20 mouse cellular contexts compared by ENCODE assay signal in genomic region chr4:127907151-127907550, GRCm38 (mm10).
DNase-seq lines count a peak whose midpoint lies in the region; ATAC-seq lines count a peak whose summit lies in the region.
"Had no signal": no experiment of that assay in that cellular context is flagged by ENCODE, and none has a peak within 500 bp of the region (broad histone marks: within the 10 kb centered on the region; RNA-seq: fewer than 3 reads in every experiment).

No protein-coding gene starts in this region.

- no peak overlapping the region for H3K9ac ChIP-seq in hindbrain, embryonic 13.5 days
- H3K9ac ChIP-seq in hindbrain, embryonic 11.5 days (ENCODE audit: low read depth, low read length), result no peak overlapping the region
- no peak overlapping the region; the same call in 1 of the 2 replicates for H3K9ac ChIP-seq in forebrain, embryonic 16.5 days (replicated peaks; ENCODE audit: low read depth, low read length)
- H3K9ac ChIP-seq: embryonic facial prominence, embryonic 15.5 days; liver, embryonic 12.5 days; lung, embryonic 14.5 days; midbrain, embryonic 13.5 days had no signal

- peaks cover 9% of the 10 kb centered on the region for H3K4me1 ChIP-seq in hindbrain, embryonic 13.5 days (replicated peaks)
- no peaks in the 10 kb centered on the region for H3K4me1 ChIP-seq in hindbrain, embryonic 11.5 days (replicated peaks; ENCODE audit: control insufficient read depth, insufficient read depth, low read length)
- H3K4me1 ChIP-seq in forebrain, embryonic 16.5 days (replicated peaks; ENCODE audit: control insufficient read depth, insufficient read depth, low read length), result peaks cover 6% of the 10 kb centered on the region
- H3K4me1 ChIP-seq: embryonic facial prominence, embryonic 15.5 days; liver, embryonic 12.5 days; midbrain, embryonic 13.5 days had no signal

- no peak overlapping the region for H3K4me2 ChIP-seq in hindbrain, embryonic 13.5 days
- H3K4me2 ChIP-seq in hindbrain, embryonic 11.5 days (replicated peaks; ENCODE audit: low read depth, low read length), result no peak overlapping the region
- peak overlapping the region; percentile 14; the same call in 1 of the 2 replicates for H3K4me2 ChIP-seq in forebrain, embryonic 16.5 days (ENCODE audit: low read length)
- H3K4me2 ChIP-seq: embryonic facial prominence, embryonic 15.5 days; liver, embryonic 12.5 days; lung, embryonic 14.5 days; midbrain, embryonic 13.5 days had no signal

- no peaks in the 10 kb centered on the region for H3K36me3 ChIP-seq in hindbrain, embryonic 13.5 days
- no peaks in the 10 kb centered on the region for H3K36me3 ChIP-seq in hindbrain, embryonic 11.5 days (ENCODE audit: control insufficient read depth, insufficient read depth, low read length)
- no peaks in the 10 kb centered on the region for H3K36me3 ChIP-seq in forebrain, embryonic 16.5 days (ENCODE audit: control insufficient read depth, insufficient read depth)
- H3K36me3 ChIP-seq: embryonic facial prominence, embryonic 15.5 days; liver, embryonic 12.5 days; midbrain, embryonic 13.5 days had no signal

- H3K27me3 ChIP-seq in hindbrain, embryonic 13.5 days, result no peaks in the 10 kb centered on the region
- no peaks in the 10 kb centered on the region for H3K27me3 ChIP-seq in hindbrain, embryonic 11.5 days (ENCODE audit: control insufficient read depth, insufficient read depth, low read length)
- no peaks in the 10 kb centered on the region for H3K27me3 ChIP-seq in forebrain, embryonic 16.5 days (replicated peaks; ENCODE audit: control insufficient read depth, insufficient read depth, low read length)
- H3K27me3 ChIP-seq: embryonic facial prominence, embryonic 15.5 days; liver, embryonic 12.5 days; midbrain, embryonic 13.5 days had no signal

- peak overlapping the region; percentile 58 for H3K27ac ChIP-seq in hindbrain, embryonic 13.5 days
- H3K27ac ChIP-seq in hindbrain, embryonic 11.5 days (ENCODE audit: low read depth, low read length), result no peak overlapping the region
- H3K27ac ChIP-seq in forebrain, embryonic 16.5 days (ENCODE audit: low read length), result peak overlapping the region; percentile 18
- H3K27ac ChIP-seq: embryonic facial prominence, embryonic 15.5 days; liver, embryonic 12.5 days; midbrain, embryonic 13.5 days had no signal

- no peaks in the 10 kb centered on the region for H3K9me3 ChIP-seq in hindbrain, embryonic 13.5 days
- no peaks in the 10 kb centered on the region for H3K9me3 ChIP-seq in hindbrain, embryonic 11.5 days (ENCODE audit: control insufficient read depth, low read length)
- H3K9me3 ChIP-seq in forebrain, embryonic 16.5 days (ENCODE audit: control insufficient read depth, low read length), result no peaks in the 10 kb centered on the region
- H3K9me3 ChIP-seq: embryonic facial prominence, embryonic 15.5 days; liver, embryonic 12.5 days; midbrain, embryonic 13.5 days had no signal

- 65% methylated on average over 8 of the region's 8 CpGs for WGBS in hindbrain, embryonic 13.5 days
- WGBS in hindbrain, embryonic 11.5 days, result 84% methylated on average over 8 of the region's 8 CpGs
- WGBS in forebrain, embryonic 16.5 days, result 47% methylated on average over 8 of the region's 8 CpGs

- H3K4me3 ChIP-seq in hindbrain, embryonic 13.5 days, result no peak overlapping the region
- no peak overlapping the region for H3K4me3 ChIP-seq in hindbrain, embryonic 11.5 days (ENCODE audit: low read depth, low read length)
- H3K4me3 ChIP-seq in forebrain, embryonic 16.5 days (replicated peaks; ENCODE audit: low read length), result no peak overlapping the region
- H3K4me3 ChIP-seq: embryonic facial prominence, embryonic 15.5 days; liver, embryonic 12.5 days; midbrain, embryonic 13.5 days had no signal

- no peak for ATAC-seq in hindbrain, embryonic 13.5 days (ENCODE audit: low FRiP score)
- no peak for ATAC-seq in hindbrain, embryonic 11.5 days (ENCODE audit: low FRiP score)
- peak; percentile 68; the same call in 1 of the 2 replicates for ATAC-seq in forebrain, embryonic 16.5 days
- ATAC-seq: inflammation-experienced regulatory T-cells, adult 6 months; liver, embryonic 12.5 days; midbrain, embryonic 13.5 days had no signal

- DNase-seq in hindbrain, embryonic 11.5 days (ENCODE audit: low spot score), result no peak
- peak; percentile 30 to 36 for DNase-seq in layer of hippocampus, postnatal 10 days (ENCODE audit: low spot score in 2 of 2)
- DNase-seq in layer of hippocampus, adult 11-12 months (ENCODE audit: low spot score), result no peak
- DNase-seq in brain, adult 2 months (ENCODE audit: low read depth, low spot score), result peak; percentile 30
- no peak for DNase-seq in yolk sac, embryonic 10.5 days (ENCODE audit: low spot score)
- no peak for DNase-seq in gastrocnemius, postnatal 25 days
- DNase-seq: adrenal gland, postnatal 14 days; cerebellum, adult 9-10 months; embryo, embryonic 11 days; heart, postnatal 10 days; kidney, adult 8-10 months; lung, embryonic 14.5 days; lung, postnatal 4 days; thymus, postnatal 14 days had no signal

Comparison
In these comparisons a context has a peak if more than half of its experiments do, and no peak if none do; other contexts are left out.
1. DNase-seq: peak in layer of hippocampus, postnatal 10 days (2 of 2) and brain, adult 2 months (single experiment); none in hindbrain, embryonic 11.5 days (single experiment), layer of hippocampus, adult 11-12 months (single experiment), yolk sac, embryonic 10.5 days (single experiment) and gastrocnemius, postnatal 25 days (single experiment).